ENCODE assay signal across 16 mouse cellular contexts in genomic region chr2:135879356-135879755, GRCm38 (mm10).
"Had no signal": no experiment of that assay in that cellular context is flagged by ENCODE, and none has a peak within 500 bp of the region (broad histone marks: within the 10 kb centered on the region; RNA-seq: fewer than 3 reads in every experiment).

No protein-coding gene starts in this region.

- ATAC-seq: liver, embryonic 12.5 days; midbrain, embryonic 16.5 days had no signal

- H3K4me1 ChIP-seq: neural tube, embryonic 13.5 days had no signal

- H3K27me3 ChIP-seq: limb, embryonic 15.5 days; liver, embryonic 12.5 days; lung, embryonic 15.5 days; neural tube, embryonic 13.5 days had no signal

- H3K4me2 ChIP-seq: limb, embryonic 15.5 days; liver, embryonic 12.5 days; lung, embryonic 15.5 days; neural tube, embryonic 13.5 days had no signal

- H3K9me3 ChIP-seq: limb, embryonic 15.5 days; liver, embryonic 12.5 days; lung, embryonic 15.5 days; midbrain, embryonic 10.5 days; neural tube, embryonic 13.5 days had no signal

- H3K27ac ChIP-seq: kidney, postnatal 0 days; liver, embryonic 12.5 days; midbrain, embryonic 10.5 days; neural tube, embryonic 13.5 days had no signal

- H3K36me3 ChIP-seq: limb, embryonic 15.5 days; liver, embryonic 12.5 days; lung, embryonic 15.5 days; midbrain, embryonic 10.5 days; neural tube, embryonic 13.5 days had no signal

- H3K9ac ChIP-seq: limb, embryonic 15.5 days; liver, embryonic 12.5 days; lung, embryonic 15.5 days; neural tube, embryonic 13.5 days had no signal

- H3K4me3 ChIP-seq: limb, embryonic 15.5 days; liver, embryonic 12.5 days; lung, embryonic 15.5 days; midbrain, embryonic 10.5 days; neural tube, embryonic 13.5 days had no signal

- DNase-seq: kidney, adult 8-10 months; kidney, postnatal 36 days; layer of hippocampus, adult 9-11 months; layer of hippocampus, postnatal 36 days; lung, postnatal 36 days; retina, postnatal 1 day; right cerebral cortex, postnatal 4 days; spleen, adult 18-20 months; thymus, postnatal 36 days had no signal
